Mouse (Mus musculus) spleen, adult 2 months (tissue): ENCODE results near the gene Gm11985. TPM values are rescaled to one million over a fixed set of nuclear protein-coding genes. Genes with fewer than 3 reads are reported as not detected.
"Not testable (repeated sequence)": the region's sequence is repeated elsewhere in the genome, so short reads cannot be mapped to it uniquely, and the experiment has no call there.

Experiments used
- DNase-seq, 2 experiments: peaks; one replicate each; pipeline versions ENCODE4 v3.0.0 to v3.0.0-alpha.2; 2012 to 2021; ENCODE audit warnings: low spot score in 2 of 2, low read depth in 1 of 2
- H3K27ac ChIP-seq: fragments of 200-500 bp; 2 replicates; pipeline ENCODE4 v1.5.1; 2012; ENCODE audit warnings: low read length, inconsistent platforms; ENCODE audit not compliant: insufficient read depth
- H3K27me3 ChIP-seq: fragments of 200-500 bp; 2 replicates; pipeline ENCODE4 v1.6.1; 2012; ENCODE audit warnings: mild to moderate bottlenecking, moderate library complexity, low read length, inconsistent platforms; ENCODE audit not compliant: control insufficient read depth, insufficient read depth
- H3K36me3 ChIP-seq: fragments of 200-500 bp; 2 replicates; pipeline ENCODE4 v1.6.1; 2012; ENCODE audit warnings: mild to moderate bottlenecking, low read length, inconsistent platforms; ENCODE audit not compliant: control insufficient read depth, insufficient read depth
- H3K4me1 ChIP-seq: fragments of 200-500 bp; 2 replicates; pipeline ENCODE4 v1.6.1; 2011; ENCODE audit warnings: inconsistent platforms; ENCODE audit not compliant: control insufficient read depth, insufficient read depth, insufficient read length
- H3K4me3 ChIP-seq: fragments of 200-500 bp; 2 replicates; pipeline ENCODE4 v1.5.1; 2011; ENCODE audit warnings: mild to moderate bottlenecking, inconsistent platforms; ENCODE audit not compliant: insufficient read depth, insufficient read length; ENCODE audit errors: extremely low read depth
- CTCF ChIP-seq: fragments of 200-500 bp; IDR thresholded peaks from 2 replicates; pipeline ENCODE4 v1.5.1; 2011; ENCODE audit warnings: mild to moderate bottlenecking, inconsistent platforms; ENCODE audit not compliant: insufficient read depth, insufficient read length, insufficient replicate concordance; ENCODE audit errors: extremely low read depth
- POLR2A ChIP-seq: fragments of 200-500 bp; IDR thresholded peaks from 2 replicates; pipeline ENCODE4 v1.6.1; 2011; ENCODE audit warnings: low read depth, low read length, inconsistent platforms
- WGBS: fragments of 180-500 bp; shearing (Covaris S2); methylation state at CpG from one replicate; pipeline ENCODE4 v1.1.7; 2018; 5-methylcytosine and 5-hydroxymethylcytosine counted together
- polyA plus RNA-seq: library from polyadenylated mRNA; depleted of rRNA; stranded (reverse); fragments of >200 nt; gene quantifications from 2 replicates; pipeline ENCODE4 v1.2.3, GENCODE M21; 2012

Gm11985 gene
- polyA plus RNA-seq, 1 experiment, result not detected

GRCm38 (mm10) chr11:7230000-7230399 lies 41.6 kb upstream of the Gm11985 start:
- TF ChIP-seq POLR2A (no peak), CTCF (no peak)
- DNase-seq, result no peak
- Histone ChIP-seq H3K27me3 (no peaks in the 10 kb centered on the region), H3K4me1 (no peaks in the 10 kb centered on the region), H3K4me3 (no peak overlapping the region), H3K27ac (no peak overlapping the region), H3K36me3 (no peaks in the 10 kb centered on the region)
- WGBS, result 80% methylated on average over 4 of the region's 4 CpGs

DNA sequence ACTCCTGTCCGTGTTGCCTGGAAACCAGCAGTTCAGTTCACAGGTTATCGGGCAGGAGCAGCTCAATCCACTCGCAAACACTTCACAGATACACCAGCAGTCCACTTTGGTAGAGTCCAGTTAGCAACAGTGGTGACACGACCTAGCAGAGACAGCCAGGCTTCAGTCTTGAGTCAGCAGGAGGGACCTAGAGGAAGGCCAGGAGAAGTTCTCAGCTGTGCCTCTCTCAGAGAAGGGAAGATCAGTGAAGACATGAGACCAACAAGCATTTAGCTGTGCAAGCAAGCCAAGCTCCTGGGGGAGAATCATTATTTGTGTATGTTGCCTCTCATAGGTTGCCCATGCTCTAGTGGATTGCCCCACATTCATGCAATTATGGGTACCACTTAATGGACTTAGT lies 39.7 kb upstream of the Gm11985 start:
- H3K4me3 ChIP-seq, result no peak overlapping the region
- H3K27ac ChIP-seq, result no peak overlapping the region
- H3K36me3 ChIP-seq, result no peaks in the 10 kb centered on the region
- no peak for DNase-seq
- no peak for TF ChIP-seq CTCF
- no peak for TF ChIP-seq POLR2A
- WGBS, result 80% methylated on average over 4 of the region's 4 CpGs
- no peaks in the 10 kb centered on the region for H3K27me3 ChIP-seq
- H3K4me1 ChIP-seq, result no peaks in the 10 kb centered on the region

DNA sequence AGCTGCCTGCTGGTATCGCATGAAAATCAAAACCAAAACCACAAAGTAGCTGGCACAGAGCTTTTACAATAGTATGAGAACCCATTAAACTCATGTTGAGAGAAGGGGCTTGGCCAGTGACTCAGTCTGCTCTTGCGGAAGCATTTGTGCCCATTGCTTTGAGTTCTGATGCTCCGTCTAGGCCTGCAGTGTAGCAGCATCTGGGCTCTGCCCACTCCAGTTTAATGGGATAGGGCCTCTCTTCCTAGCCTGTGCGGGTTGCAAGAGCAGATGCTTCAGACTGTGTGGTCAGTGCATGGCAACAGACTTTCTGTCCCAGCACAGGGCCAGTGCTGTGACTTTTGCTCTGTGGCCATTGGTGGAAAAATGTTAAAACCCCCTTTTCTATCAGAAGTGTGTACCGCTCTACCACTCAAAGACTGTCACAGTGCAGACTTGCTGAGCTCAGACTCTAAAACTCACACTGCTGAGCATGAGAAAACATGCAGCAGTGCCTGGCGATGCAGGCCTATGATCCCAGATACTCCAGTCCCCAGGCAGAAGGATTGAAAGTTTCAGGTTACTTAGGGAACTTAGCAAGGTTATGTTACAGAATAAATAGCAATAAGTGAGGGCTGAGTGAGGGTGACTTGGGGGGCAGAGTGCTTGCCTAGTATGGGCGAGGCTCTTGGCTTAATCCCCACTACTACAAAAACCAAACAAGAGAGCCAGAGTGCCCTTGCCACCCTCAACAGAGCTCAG lies 38.6 kb upstream of the Gm11985 start:
- no peak for DNase-seq
- no peaks in the 10 kb centered on the region for H3K36me3 ChIP-seq
- TF ChIP-seq CTCF (no peak), POLR2A (no peak)
- H3K27me3 ChIP-seq, result no peaks in the 10 kb centered on the region
- no peaks in the 10 kb centered on the region for H3K4me1 ChIP-seq
- WGBS, result 91% methylated on average over 7 of the region's 7 CpGs
- H3K4me3 ChIP-seq, result no peak overlapping the region
- H3K27ac ChIP-seq, result no peak overlapping the region

DNA sequence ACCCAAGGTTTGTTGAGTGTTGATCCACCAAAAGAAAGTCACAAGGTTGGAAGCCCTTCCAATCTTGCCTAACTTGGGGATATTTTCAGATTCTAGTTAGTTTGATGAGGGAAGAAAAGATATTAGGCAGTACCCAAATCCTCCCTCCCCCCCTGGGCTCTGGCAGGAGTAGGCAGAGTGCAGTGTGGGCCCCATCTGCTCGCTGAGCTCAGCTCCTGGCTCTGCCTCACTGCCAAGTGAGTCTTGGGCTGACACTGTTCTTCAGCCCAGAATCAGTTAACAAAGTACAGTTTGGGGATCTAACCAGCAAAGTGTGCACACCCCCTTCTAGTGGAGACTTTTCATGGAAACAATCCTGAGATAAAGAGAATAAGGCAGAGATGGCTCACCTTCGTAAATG lies 37.8 kb upstream of the Gm11985 start:
- no peak overlapping the region for H3K27ac ChIP-seq
- H3K27me3 ChIP-seq, result no peaks in the 10 kb centered on the region
- H3K4me1 ChIP-seq, result no peaks in the 10 kb centered on the region
- no peak for TF ChIP-seq CTCF
- no peak for TF ChIP-seq POLR2A
- no peak for DNase-seq
- H3K4me3 ChIP-seq, result no peak overlapping the region
- 90% methylated on average over 2 of the region's 2 CpGs for WGBS
- no peaks in the 10 kb centered on the region for H3K36me3 ChIP-seq

- H3K4me1 ChIP-seq, H3K27me3 ChIP-seq, DNase-seq, H3K27ac ChIP-seq, H3K36me3 ChIP-seq, H3K4me3 ChIP-seq: not testable (repeated sequence)
- 80% methylated on average over 8 of the region's 8 CpGs for WGBS
These were observed 33.5 kb upstream of the Gm11985 start for GRCm38 (mm10) chr11:7221826-7222225.

DNA sequence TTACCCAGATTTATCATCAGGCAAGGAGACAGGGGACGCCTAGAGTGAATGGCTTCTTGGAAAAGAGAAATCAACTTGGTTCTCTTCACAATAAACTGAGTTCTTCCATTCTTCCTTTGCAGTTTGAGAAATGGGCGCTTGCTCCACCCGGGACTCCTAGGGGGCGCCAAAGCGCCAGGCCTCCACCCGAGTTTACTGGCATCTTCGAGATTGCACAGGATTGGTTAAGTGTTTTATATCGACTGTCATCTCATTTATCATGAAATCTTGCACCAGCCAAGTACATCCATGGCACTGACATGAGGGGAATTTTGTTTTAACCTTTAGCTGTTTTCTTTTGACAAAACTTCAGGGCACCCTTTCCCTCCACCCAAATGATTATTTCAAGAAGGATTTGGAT lies 27.3 kb upstream of the Gm11985 start:
- no peak overlapping the region for H3K27ac ChIP-seq

DNA sequence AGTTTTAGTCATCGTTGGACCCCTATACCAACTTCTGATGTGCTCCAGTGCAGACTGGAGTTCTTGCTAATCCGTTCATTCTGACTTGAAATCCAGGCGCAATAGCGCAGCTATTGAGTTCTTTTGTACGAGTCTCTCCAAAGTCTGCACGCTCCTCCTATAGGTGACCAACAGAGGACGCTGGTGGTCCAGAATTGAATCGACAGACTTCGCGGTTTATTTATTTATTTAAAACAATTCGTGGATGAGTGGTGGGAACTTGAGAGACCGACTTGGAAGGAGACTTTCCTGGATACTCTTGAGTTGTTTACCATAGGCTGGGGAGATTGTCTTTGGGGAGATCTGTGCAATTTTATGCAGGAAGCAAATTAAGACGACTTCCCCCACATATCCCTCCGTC lies 26.4 kb upstream of the Gm11985 start:
- Histone ChIP-seq H3K4me3 (no peak overlapping the region), H3K27ac (no peak overlapping the region), H3K4me1 (no peaks in the 10 kb centered on the region; the same call in 1 of the 2 replicates), H3K27me3 (no peaks in the 10 kb centered on the region), H3K36me3 (no peaks in the 10 kb centered on the region)
- DNase-seq, result no peak
- 4% methylated on average over 14 of the region's 14 CpGs for WGBS
- TF ChIP-seq POLR2A, result no peak
- no peak for TF ChIP-seq CTCF

More for the DNA sequence above, 27.3 kb upstream of the Gm11985 start:
- no peaks in the 10 kb centered on the region for H3K27me3 ChIP-seq
- H3K4me1 ChIP-seq, result no peaks in the 10 kb centered on the region; the same call in 1 of the 2 replicates
- H3K4me3 ChIP-seq, result no peak overlapping the region
- DNase-seq, result no peak
- no peaks in the 10 kb centered on the region for H3K36me3 ChIP-seq
- TF ChIP-seq CTCF (0 out of 2 replicates have a peak, but pooled peaks have one; percentile 8), POLR2A (no peak)
- WGBS, result 11% methylated on average over 8 of the region's 8 CpGs
